Comparison of ENCODE assay signal across 1 mouse cellular context in the genomic region with DNA sequence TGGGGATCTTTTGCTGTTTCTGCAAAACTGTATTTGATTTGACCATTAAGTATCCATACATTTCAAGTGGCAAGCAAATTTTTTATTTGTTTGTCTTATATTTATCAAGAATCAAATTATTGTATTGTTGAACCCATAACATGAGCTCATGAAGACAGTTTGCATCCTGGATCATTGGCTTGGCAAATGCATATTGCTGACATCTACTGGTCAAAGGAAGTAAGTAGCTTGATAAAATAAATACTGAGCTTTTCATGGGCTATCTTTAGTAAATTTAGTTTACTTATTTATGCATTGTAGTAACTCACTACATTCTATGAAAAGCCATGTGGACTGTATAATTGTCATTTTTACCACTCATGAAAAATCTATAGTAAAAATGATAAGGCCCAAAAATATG.
TF ChIP-seq lines count a peak whose summit lies in the region.

No protein-coding gene starts in this region.

TF ChIP-seq in CH12.LX, 34 proteins besides CTCF, POLR2A, EP300 and RAD21 (continued from another document):
- TF ChIP-seq SMC3 (IDR thresholded peaks at IDR 0.05; ENCODE audit: low read depth, low read length) = peak; percentile 6; the same call in 1 of the 2 replicates
